Mouse (Mus musculus): ENCODE results near the gene Fmn2.

The Fmn2 gene

GRCm38 (mm10) chr1:174501661-174502030 is at the start of gene Fmn2:
Gene Fmn2, plus strand, starts transcription at chr1:174501825.
- CTCF ChIA-PET, result no interaction called here

DNA sequence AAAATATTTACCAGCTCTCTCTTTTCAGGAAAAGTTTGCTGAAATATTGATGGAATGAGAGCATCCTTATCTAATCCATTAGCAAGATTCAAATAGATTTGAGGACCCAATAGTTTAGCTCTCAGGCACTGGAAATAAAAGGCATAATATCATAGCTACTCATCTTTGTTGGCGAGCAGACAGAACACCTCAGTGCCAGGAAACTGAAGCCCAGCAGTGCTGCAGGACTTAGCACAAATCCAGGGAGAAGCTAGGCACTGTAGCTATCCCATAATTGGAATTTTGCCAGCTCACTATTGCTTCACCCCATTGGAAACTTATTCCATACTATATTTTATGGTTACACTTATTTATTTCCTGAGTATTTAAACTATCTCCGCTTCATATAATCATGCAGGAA is 46.5 kb upstream of the Fmn2 start:
- CTCF ChIA-PET, result no interaction called here

- CTCF ChIA-PET, result interaction anchor here (0.7 kb wide), 1 partner anchor 23 kb away, joined by 4 read pairs; no protein-coding TSS in a partner anchor
Measured at GRCm38 (mm10) chr1:174465385-174465784, 36.2 kb upstream of the Fmn2 start.

DNA sequence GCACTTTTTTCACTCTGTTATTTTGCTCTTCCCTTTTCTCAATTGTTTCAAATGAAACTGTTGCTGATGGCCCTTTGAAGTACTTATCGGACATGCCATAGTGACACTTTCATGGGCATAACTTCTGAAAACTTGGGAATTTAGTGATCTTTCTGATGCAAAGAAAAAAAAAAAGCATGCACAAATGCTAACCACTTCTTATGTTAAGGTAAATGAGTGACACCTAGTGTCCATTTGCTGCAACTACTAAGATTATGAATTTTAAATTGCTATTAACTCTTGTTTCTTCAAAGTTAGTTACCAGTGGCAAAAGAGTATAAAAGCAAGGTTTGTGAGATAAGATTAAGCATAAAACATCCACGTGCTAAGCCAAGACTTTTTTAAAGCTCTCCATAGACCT is 35.4 kb upstream of the Fmn2 start:
- CTCF ChIA-PET, result no interaction called here

- CTCF ChIA-PET, result no interaction called here
Measured at GRCm38 (mm10) chr1:174469736-174470135, 31.9 kb upstream of the Fmn2 start.

- CTCF ChIA-PET, result no interaction called here
Measured at GRCm38 (mm10) chr1:174482567-174482966, 19.1 kb upstream of the Fmn2 start.

- CTCF ChIA-PET, result no interaction called here
Measured at GRCm38 (mm10) chr1:174500064-174500463, 1.6 kb upstream of the Fmn2 start.

DNA sequence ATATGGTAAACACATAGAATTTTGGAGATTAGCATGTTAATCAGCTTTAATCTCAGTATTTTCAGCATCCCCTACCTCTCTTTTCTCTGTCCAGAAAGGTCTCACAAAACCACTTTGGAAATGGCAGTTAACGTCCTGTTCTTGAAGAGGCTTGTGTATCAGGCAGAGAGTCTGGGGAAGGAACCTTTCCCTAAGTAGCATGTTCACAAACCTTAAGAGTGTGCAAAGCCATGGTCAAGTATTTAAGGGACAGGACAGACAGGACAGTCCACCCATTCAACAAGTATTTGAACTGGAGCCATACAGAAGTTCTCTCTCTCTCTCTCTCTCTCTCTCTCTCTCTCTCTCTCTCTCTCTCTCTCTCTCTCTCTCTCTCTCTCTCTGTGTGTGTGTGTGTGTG is 614 bp upstream of the Fmn2 start:
- CTCF ChIA-PET, result no interaction called here

DNA sequence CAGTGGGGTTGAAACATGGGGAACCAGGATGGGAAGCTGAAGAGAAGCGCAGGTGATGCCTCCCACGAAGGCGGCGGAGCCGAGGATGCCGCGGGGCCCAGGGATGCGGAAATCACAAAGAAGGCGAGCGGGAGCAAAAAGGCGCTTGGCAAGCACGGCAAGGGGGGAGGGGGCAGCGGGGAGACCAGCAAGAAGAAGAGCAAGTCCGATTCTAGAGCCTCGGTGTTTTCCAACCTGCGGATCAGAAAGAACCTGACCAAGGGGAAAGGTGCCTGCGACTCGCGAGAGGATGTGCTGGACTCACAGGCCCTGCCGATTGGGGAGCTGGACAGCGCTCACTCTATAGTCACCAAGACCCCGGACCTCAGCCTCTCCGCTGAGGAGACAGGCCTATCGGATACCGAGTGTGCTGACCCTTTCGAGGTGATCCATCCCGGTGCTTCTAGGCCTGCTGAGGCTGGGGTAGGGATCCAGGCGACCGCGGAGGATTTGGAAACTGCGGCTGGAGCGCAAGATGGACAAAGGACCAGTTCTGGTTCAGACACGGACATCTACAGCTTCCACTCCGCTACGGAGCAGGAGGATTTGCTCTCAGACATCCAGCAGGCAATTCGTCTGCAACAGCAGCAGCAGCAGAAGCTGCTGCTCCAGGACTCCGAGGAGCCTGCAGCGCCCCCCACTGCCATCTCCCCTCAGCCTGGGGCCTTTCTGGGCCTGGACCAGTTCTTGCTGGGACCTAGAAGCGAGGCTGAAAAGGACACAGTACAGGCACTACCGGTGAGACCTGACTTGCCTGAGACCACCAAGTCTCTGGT is 613 bp downstream of the Fmn2 start:
- CTCF ChIA-PET, result no interaction called here

- CTCF ChIA-PET, result no interaction called here
Measured at GRCm38 (mm10) chr1:174502846-174503745, 1.5 kb downstream of the Fmn2 start.

- CTCF ChIA-PET, result interaction anchor here (0.6 kb wide), 1 partner anchor 29 kb away, joined by 10 read pairs; no protein-coding TSS in a partner anchor
Measured at GRCm38 (mm10) chr1:174508571-174509110, 7.0 kb downstream of the Fmn2 start.

DNA sequence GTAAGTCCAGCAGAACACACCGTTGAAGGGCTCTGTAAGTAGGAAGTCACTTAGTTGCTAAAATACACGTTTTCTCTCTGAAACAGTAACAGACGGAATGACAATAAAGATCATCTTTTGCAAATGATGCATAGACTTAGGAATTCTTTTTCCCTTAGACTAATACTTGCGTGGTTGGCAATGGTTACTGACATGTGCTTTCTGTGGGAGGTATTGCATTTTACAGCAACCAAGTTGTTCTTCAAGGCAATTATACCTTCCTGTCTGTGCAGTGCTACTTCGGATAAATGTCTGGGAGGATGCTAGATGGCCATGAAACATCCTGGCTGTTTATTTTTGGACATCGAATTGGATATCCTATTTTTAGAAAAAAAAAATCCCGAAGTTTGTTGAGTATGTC is 11.8 kb downstream of the Fmn2 start:
- CTCF ChIA-PET, result no interaction called here

GRCm38 (mm10) chr1:174521976-174522770 is 20.5 kb downstream of the Fmn2 start:
- CTCF ChIA-PET, result no interaction called here

GRCm38 (mm10) chr1:174522809-174523511 is 21.3 kb downstream of the Fmn2 start:
- CTCF ChIA-PET, result no interaction called here

GRCm38 (mm10) chr1:174523512-174523828 is 21.8 kb downstream of the Fmn2 start:
- CTCF ChIA-PET, result interaction anchor here (0.7 kb wide), 1 partner anchor 11 kb away, joined by 4 read pairs; no protein-coding TSS in a partner anchor

- CTCF ChIA-PET, result no interaction called here
Measured at GRCm38 (mm10) chr1:174536742-174537453, 35.3 kb downstream of the Fmn2 start.

GRCm38 (mm10) chr1:174537491-174537890 is 35.9 kb downstream of the Fmn2 start:
- CTCF ChIA-PET, result interaction anchor here (0.7 kb wide), 1 partner anchor 29 kb away, joined by 10 read pairs; no protein-coding TSS in a partner anchor

DNA sequence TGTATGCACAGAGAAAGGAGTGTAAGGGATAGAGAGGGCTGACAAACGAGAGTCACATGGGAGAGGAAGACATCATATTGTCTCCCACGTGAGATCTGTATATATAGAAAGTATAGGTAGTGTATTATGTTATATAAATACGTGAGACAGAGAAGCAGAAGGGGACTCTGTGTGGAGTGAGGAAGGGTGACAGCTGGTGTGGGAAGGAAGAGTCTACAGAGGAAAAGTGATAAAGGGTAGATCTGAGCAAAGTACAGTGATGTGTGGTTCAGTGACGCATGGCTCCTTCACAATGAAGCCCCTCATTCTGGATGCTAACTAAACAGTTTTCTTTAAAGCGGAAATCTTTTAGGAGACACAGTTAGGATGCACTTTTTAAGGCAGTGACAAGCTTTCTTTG is 46.7 kb downstream of the Fmn2 start:
- CTCF ChIA-PET, result no interaction called here

DNA sequence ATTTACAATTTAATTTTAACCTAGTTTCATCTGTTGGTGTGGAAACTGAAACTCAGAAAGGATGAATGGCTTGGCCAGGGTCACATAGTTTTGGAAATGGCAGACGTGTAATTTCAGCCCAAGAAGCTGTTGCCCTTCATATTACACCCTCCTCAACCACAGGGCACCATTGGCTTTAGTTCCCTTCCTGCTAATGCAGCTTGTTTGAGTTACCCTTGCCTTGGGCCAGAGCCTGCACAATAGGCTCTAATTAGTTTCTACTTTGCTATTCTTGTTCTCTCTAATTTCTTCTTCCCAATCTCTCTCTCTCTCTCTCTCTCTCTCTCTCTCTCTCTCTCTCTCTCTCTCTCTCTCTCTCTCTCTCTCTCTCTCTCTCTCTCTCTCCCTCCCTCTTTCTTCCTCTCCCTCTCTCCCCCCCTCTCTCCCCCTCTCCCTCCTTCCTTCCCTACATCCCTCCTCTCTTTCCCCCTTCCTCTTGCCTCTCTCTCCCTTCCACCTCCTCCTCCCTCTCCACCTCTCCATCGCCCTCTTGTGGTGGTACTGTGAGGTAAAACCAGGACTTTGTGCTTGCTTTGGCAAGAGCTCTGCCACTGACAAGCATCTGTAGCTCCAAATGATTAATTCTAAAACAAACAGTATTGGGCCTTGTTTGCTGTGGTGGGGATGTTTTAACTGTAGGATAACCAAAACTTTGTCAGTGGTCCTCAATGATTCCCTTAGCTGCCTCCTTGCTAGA is 51.8 kb downstream of the Fmn2 start:
- CTCF ChIA-PET, result interaction anchor here (0.7 kb wide), 1 partner anchor 863 kb away, joined by 3 read pairs; no protein-coding TSS in a partner anchor

DNA sequence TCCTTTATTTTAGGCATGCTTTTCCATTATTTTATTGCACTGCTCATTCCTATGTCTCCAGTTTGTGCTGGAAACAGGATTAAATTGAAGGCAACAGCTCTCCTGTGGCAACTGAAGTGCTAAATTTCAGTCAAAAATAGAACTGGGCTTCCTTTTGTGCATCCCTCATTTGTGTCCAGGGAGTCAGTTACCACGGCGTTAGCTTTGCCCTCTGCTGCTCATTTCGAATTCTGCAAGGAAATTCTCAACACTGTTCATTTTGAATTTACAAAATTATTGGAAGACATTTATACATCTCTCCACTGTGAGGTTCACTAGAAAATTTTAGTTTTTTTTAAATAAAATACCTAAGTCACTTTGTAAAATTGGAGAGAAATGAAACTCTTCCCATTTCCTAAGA is 53.8 kb downstream of the Fmn2 start:
- CTCF ChIA-PET, result no interaction called here
